Mouse (Mus musculus): ENCODE results near the gene Psenen.
A peak's percentile ranks its signal among the peaks of the same experiment; 100 is the strongest.

GRCm38 (mm10) chr7:30588676-30589434, 25.4 kb upstream of the Psenen start, which contains the start of gene Kmt2b:
- TF ChIP-seq CTCF (IDR thresholded peaks at IDR 0.05; ENCODE audit: low read depth) = no peak
- TF ChIP-seq EP300 (optimal IDR thresholded peaks at IDR 0.05) = peak; percentile 81

All from stomach, postnatal 0 days (tissue).